Mouse (Mus musculus): ENCODE results near the gene Wbp11. TPM values are rescaled to one million over a fixed set of nuclear protein-coding genes. Genes with fewer than 3 reads are reported as not detected.

Wbp11 gene
- polyA plus RNA-seq (2014; fragmentation: Illumina TruSeq; extraction: RNeasy Lipid Tissue Mini Kit (QIAGEN cat#74804); ENCODE audit: low read depth, low replicate concordance), result 46.2 TPM

GRCm38 (mm10) chr6:136827881-136828561 lies at the start of gene Wbp11:
Gene Wbp11, minus strand, starts transcription at chr6:136828233.

DNA sequence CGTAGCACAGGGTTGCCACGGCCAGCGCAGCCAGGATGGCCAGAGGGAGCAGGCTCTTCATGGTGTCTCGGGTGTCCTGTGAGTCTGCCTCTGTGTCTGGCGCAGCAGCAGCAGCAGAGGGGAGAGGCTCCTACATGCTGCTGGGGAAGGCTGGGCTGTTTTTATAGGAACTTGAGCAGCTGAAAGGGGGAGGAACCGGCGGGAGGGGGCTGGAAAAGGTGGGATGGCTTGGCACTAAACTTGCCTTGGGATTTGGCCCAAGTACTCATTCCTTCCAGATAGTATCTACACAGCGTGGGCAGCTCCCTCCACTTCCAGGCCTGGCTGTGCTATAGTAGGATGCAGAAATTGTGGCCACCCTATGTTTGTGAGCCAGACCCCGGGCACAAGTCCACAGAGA lies 47.6 kb upstream of the Wbp11 start, which contains the start of gene Mgp:
Gene Mgp, minus strand, starts transcription at position 154 of the 400 bp plus-strand sequence.

GRCm38 (mm10) chr6:136857186-136857872 lies 29.3 kb upstream of the Wbp11 start, which contains the start of gene Art4:
Gene Art4, minus strand, starts transcription at chr6:136857733.

GRCm38 (mm10) chr6:136835352-136835751 lies 7.3 kb upstream of the Wbp11 start, which contains the start of gene Smco3:
Gene Smco3, minus strand, starts transcription at chr6:136835452.

GRCm38 (mm10) chr6:136827516-136827880 lies 535 bp downstream of the Wbp11 start, which contains the start of gene BC049715:
Gene BC049715, plus strand, starts transcription at chr6:136827626.

DNA sequence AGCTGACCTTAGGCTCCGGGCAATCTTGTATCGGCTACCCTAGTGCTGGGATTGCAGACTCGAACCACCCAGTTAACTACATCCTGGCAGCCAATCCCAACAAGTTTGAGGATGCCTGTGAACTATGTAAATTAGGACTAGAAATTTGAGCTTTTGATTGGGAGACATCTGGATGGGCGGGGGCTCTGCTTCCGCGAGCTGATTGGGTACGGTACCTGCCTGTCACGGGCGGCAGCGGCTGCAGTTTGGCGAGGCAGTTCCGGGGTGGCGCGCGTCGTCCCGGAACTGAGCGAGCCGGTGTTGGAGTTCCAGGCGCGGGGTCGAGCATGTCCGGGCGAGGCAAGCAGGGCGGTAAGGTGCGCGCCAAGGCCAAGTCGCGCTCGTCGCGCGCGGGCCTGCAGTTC lies 20.0 kb downstream of the Wbp11 start, which contains the start of gene H2afj:
Gene H2afj, plus strand, starts transcription at position 231 of the 404 bp plus-strand sequence.

DNA sequence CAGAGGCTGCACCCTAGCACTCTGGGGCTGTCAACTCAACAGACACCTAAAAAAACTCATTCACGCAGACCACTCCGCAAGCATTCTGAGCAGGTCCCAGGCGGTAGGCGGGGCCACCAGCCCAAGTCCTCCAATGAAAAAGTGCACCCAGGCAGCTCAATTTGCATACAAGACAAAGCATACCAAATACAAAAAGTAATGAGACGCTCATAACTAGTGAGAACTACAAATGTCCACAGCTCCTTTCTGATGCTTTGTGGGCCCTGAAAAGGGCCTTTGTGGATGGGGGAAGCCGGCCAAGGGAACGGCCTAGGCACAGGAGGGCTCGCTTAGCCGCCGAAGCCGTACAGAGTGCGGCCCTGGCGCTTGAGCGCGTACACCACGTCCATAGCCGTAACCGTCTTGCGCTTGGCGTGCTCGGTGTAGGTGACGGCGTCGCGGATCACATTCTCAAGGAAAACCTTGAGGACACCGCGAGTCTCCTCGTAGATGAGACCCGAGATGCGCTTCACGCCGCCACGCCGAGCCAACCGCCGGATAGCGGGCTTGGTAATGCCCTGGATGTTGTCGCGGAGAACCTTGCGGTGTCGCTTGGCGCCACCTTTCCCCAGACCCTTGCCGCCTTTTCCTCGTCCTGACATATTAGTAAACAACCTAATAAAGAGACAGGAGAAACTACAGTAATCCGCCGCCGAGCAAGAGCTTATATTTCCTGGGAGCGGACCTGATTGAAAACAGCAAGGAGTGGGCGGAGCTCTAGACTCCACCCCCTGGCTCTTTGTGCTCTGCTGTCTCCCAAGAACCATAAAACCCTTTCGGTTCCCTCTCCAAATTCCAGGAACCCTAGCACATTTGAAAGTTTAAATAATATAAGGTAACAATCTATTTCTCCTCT lies 24.0 kb downstream of the Wbp11 start, which contains the start of gene Hist4h4:
Gene Hist4h4, minus strand, starts transcription at position 677 of the 895 bp plus-strand sequence.

GRCm38 (mm10) chr6:136781377-136781986 lies 46.6 kb downstream of the Wbp11 start, which contains the start of gene Gucy2c:
Gene Gucy2c, minus strand, starts transcription at chr6:136781765.

Other genes starting within 250 kb of the Wbp11 start
- 63.1 TPM for gene Plbd1, start 166.3 kb downstream of the Wbp11 start, polyA plus RNA-seq (2014; fragmentation: Illumina TruSeq; extraction: RNeasy Lipid Tissue Mini Kit (QIAGEN cat#74804); ENCODE audit: low read depth, low replicate concordance)
- not detected for gene Gucy2c, start 46.5 kb downstream of the Wbp11 start, polyA plus RNA-seq (2014; fragmentation: Illumina TruSeq; extraction: RNeasy Lipid Tissue Mini Kit (QIAGEN cat#74804); ENCODE audit: low read depth, low replicate concordance)
- gene Hist4h4, start 23.8 kb downstream of the Wbp11 start, polyA plus RNA-seq (2014; fragmentation: Illumina TruSeq; extraction: RNeasy Lipid Tissue Mini Kit (QIAGEN cat#74804); ENCODE audit: low read depth, low replicate concordance), result not detected
- gene H2afj, start 20.0 kb downstream of the Wbp11 start, polyA plus RNA-seq (2014; fragmentation: Illumina TruSeq; extraction: RNeasy Lipid Tissue Mini Kit (QIAGEN cat#74804); ENCODE audit: low read depth, low replicate concordance), result 15.6 TPM
- not detected for gene BC049715, start 607 bp downstream of the Wbp11 start, polyA plus RNA-seq (2014; fragmentation: Illumina TruSeq; extraction: RNeasy Lipid Tissue Mini Kit (QIAGEN cat#74804); ENCODE audit: low read depth, low replicate concordance)
- not detected for gene Smco3, start 7.2 kb upstream of the Wbp11 start, polyA plus RNA-seq (2014; fragmentation: Illumina TruSeq; extraction: RNeasy Lipid Tissue Mini Kit (QIAGEN cat#74804); ENCODE audit: low read depth, low replicate concordance)
- gene Art4, start 29.5 kb upstream of the Wbp11 start, polyA plus RNA-seq (2014; fragmentation: Illumina TruSeq; extraction: RNeasy Lipid Tissue Mini Kit (QIAGEN cat#74804); ENCODE audit: low read depth, low replicate concordance), result 21.8 TPM
- gene Mgp, start 47.6 kb upstream of the Wbp11 start, polyA plus RNA-seq (2014; fragmentation: Illumina TruSeq; extraction: RNeasy Lipid Tissue Mini Kit (QIAGEN cat#74804); ENCODE audit: low read depth, low replicate concordance), result 884 TPM
- gene Erp27, start 93.9 kb upstream of the Wbp11 start, polyA plus RNA-seq (2014; fragmentation: Illumina TruSeq; extraction: RNeasy Lipid Tissue Mini Kit (QIAGEN cat#74804); ENCODE audit: low read depth, low replicate concordance), result 0.55 TPM
- gene Pde6h, start 95.6 kb upstream of the Wbp11 start, polyA plus RNA-seq (2014; fragmentation: Illumina TruSeq; extraction: RNeasy Lipid Tissue Mini Kit (QIAGEN cat#74804); ENCODE audit: low read depth, low replicate concordance), result not detected
- gene Arhgdib, start 113.7 kb upstream of the Wbp11 start, polyA plus RNA-seq (2014; fragmentation: Illumina TruSeq; extraction: RNeasy Lipid Tissue Mini Kit (QIAGEN cat#74804); ENCODE audit: low read depth, low replicate concordance), result 37.2 TPM

Measured in heart, adult 10 weeks (tissue).